Mouse (Mus musculus) liver, postnatal 0 days (tissue): ENCODE data around the gene Orc6. TPM values are rescaled to one million over a fixed set of nuclear protein-coding genes. Genes with fewer than 3 reads are reported as not detected.
A peak's percentile ranks its signal among the peaks of the same experiment; 100 is the strongest.

ENCODE experiments used
- ATAC-seq: fragments of 200-750 bp; cut with Nextera tagmentation; 2 replicates; pipeline ENCODE4 v1.8.0; 2017; ENCODE audit warnings: mild to moderate bottlenecking, moderate library complexity
- DNase-seq: peaks from one replicate; pipeline ENCODE4 v3.0.0-alpha.2; 2016
- H3K27ac ChIP-seq: fragments of 300-500 bp; sonication (generic); 2 replicates; pipeline ENCODE4 v1.5.1; 2014; ENCODE audit warnings: antibody characterized with exemption, moderate library complexity, mild to moderate bottlenecking, low read depth
- H3K27me3 ChIP-seq: fragments of 300-500 bp; sonication (generic); 2 replicates; pipeline ENCODE4 v1.6.1; 2014; ENCODE audit warnings: low read length, control low read depth, mixed read lengths; ENCODE audit not compliant: insufficient read depth
- H3K36me3 ChIP-seq: fragments of 300-500 bp; sonication (generic); replicated peaks from 2 replicates; pipeline ENCODE4 v1.6.1; 2014; ENCODE audit warnings: mild to moderate bottlenecking, control low read depth, low read length, moderate library complexity, mixed read lengths; ENCODE audit not compliant: insufficient read depth
- H3K4me1 ChIP-seq: fragments of 300-500 bp; sonication (generic); 2 replicates; pipeline ENCODE4 v1.6.1; 2014; ENCODE audit warnings: antibody characterized with exemption, mild to moderate bottlenecking, control low read depth; ENCODE audit not compliant: insufficient read depth
- H3K4me2 ChIP-seq: fragments of 300-500 bp; sonication (generic); 2 replicates; pipeline ENCODE4 v1.6.1; 2014; ENCODE audit warnings: low read depth, mild to moderate bottlenecking, low read length, moderate library complexity, mixed read lengths
- H3K4me3 ChIP-seq: fragments of 300-500 bp; sonication (generic); 2 replicates; pipeline ENCODE4 v1.5.1; 2014; ENCODE audit warnings: low read depth, low read length
- H3K9ac ChIP-seq: fragments of 300-500 bp; sonication (generic); replicated peaks from 2 replicates; pipeline ENCODE4 v1.6.1; 2014; ENCODE audit warnings: mild to moderate bottlenecking, moderate library complexity
- H3K9me3 ChIP-seq: fragments of 300-500 bp; sonication (generic); 2 replicates; pipeline ENCODE4 v1.6.1; 2016; ENCODE audit warnings: mild to moderate bottlenecking, control low read depth, low read length, mixed read lengths
- CTCF ChIP-seq: sonication (generic); IDR thresholded peaks from 2 replicates; pipeline ENCODE4 v1.5.1; 2016; ENCODE audit warnings: antibody characterized with exemption, low read depth
- EP300 ChIP-seq: IDR thresholded peaks from 2 replicates; pipeline ENCODE4 v1.6.1; 2016; ENCODE audit warnings: antibody characterized with exemption, low read depth, mild to moderate bottlenecking
- WGBS: fragments of 180-500 bp; shearing (Covaris S2); extraction: QIAGEN DNeasy Blood & Tissue Kit; methylation state at CpG from one replicate; pipeline ENCODE4 v1.1.7; 2014; ENCODE audit not compliant: insufficient replicate concordance; 5-methylcytosine and 5-hydroxymethylcytosine counted together
- polyA plus RNA-seq: library from polyadenylated mRNA; unstranded; fragments of >200 nt; fragmentation: Nextera tagmentation; extraction: Ambion mirVana; gene quantifications from 2 replicates; pipeline ENCODE4 v1.2.1, GENCODE M21; 2015

The Orc6 gene
- polyA plus RNA-seq, 1 experiment from 2014 or later, result 46.3 TPM

GRCm38 (mm10) chr8:85308564-85308963 is 9.1 kb downstream of the Orc6 start:
- Histone ChIP-seq H3K36me3 (peaks cover 46% of the 10 kb centered on the region), H3K4me2 (no peak overlapping the region), H3K27ac (no peak overlapping the region), H3K9me3 (no peaks in the 10 kb centered on the region), H3K27me3 (no peaks in the 10 kb centered on the region), H3K9ac (no peak overlapping the region), H3K4me1 (no peaks in the 10 kb centered on the region), H3K4me3 (no peak overlapping the region)
- 91% methylated on average over 2 of the region's 2 CpGs for WGBS
- DNase-seq (no peak), ATAC-seq (no peak)
- TF ChIP-seq EP300 (no peak), CTCF (no peak)

- Histone ChIP-seq H3K27ac (no peak overlapping the region), H3K9me3 (no peaks in the 10 kb centered on the region), H3K27me3 (no peaks in the 10 kb centered on the region), H3K4me1 (no peaks in the 10 kb centered on the region), H3K9ac (no peak overlapping the region), H3K36me3 (peaks cover 20% of the 10 kb centered on the region), H3K4me3 (no peak overlapping the region), H3K4me2 (no peak overlapping the region)
- no peak for DNase-seq
- peak; percentile 50; the same call in 1 of the 2 replicates for ATAC-seq
- TF ChIP-seq CTCF, result peak; percentile 81
- TF ChIP-seq EP300, result no peak
These were observed 12.3 kb downstream of the Orc6 start for GRCm38 (mm10) chr8:85311743-85312142.

GRCm38 (mm10) chr8:85313036-85313435 is 13.6 kb downstream of the Orc6 start:
- Histone ChIP-seq H3K9ac (no peak overlapping the region), H3K4me2 (no peak overlapping the region), H3K4me1 (0 out of 2 replicates have a peak, but pooled peaks cover under 1% of the 10 kb centered on the region), H3K27ac (no peak overlapping the region), H3K27me3 (no peaks in the 10 kb centered on the region), H3K36me3 (peaks cover 8% of the 10 kb centered on the region), H3K9me3 (no peaks in the 10 kb centered on the region), H3K4me3 (no peak overlapping the region)
- TF ChIP-seq CTCF, result no peak
- TF ChIP-seq EP300, result no peak
- WGBS, result 49% methylated on average over 3 of the region's 3 CpGs
- ATAC-seq, result no peak
- DNase-seq, result no peak

GRCm38 (mm10) chr8:85318534-85318933 is 19.1 kb downstream of the Orc6 start:
- Histone ChIP-seq H3K4me1 (0 out of 2 replicates have a peak, but pooled peaks cover 4% of the 10 kb centered on the region), H3K27me3 (no peaks in the 10 kb centered on the region), H3K27ac (peak overlapping the region; percentile 83), H3K36me3 (no peaks in the 10 kb centered on the region), H3K4me2 (peak overlapping the region; percentile 59), H3K9ac (no peak overlapping the region; the same call in 1 of the 2 replicates), H3K4me3 (0 out of 2 replicates have a peak overlapping the region, but pooled peaks have one; percentile 19), H3K9me3 (0 out of 2 replicates have a peak, but pooled peaks cover 2% of the 10 kb centered on the region)
- TF ChIP-seq EP300 (peak; percentile 94), CTCF (no peak)
- DNase-seq (peak; percentile 33), ATAC-seq (peak; percentile 99)
- 56% methylated on average over 4 of the region's 4 CpGs for WGBS

- TF ChIP-seq EP300, result no peak
- no peak for TF ChIP-seq CTCF
- H3K27me3 ChIP-seq, result no peaks in the 10 kb centered on the region
- WGBS, result 87% methylated on average over 15 of the region's 15 CpGs
- ATAC-seq, result no peak
- no peak overlapping the region for H3K4me3 ChIP-seq
- 0 out of 2 replicates have a peak, but pooled peaks cover 4% of the 10 kb centered on the region for H3K4me1 ChIP-seq
- H3K9ac ChIP-seq, result no peak overlapping the region
- DNase-seq, result no peak
- H3K9me3 ChIP-seq, result 0 out of 2 replicates have a peak, but pooled peaks cover 2% of the 10 kb centered on the region
- H3K27ac ChIP-seq, result no peak overlapping the region
- H3K36me3 ChIP-seq, result peaks cover 8% of the 10 kb centered on the region; the same call in 1 of the 2 replicates
- H3K4me2 ChIP-seq, result no peak overlapping the region
These were observed 22.5 kb downstream of the Orc6 start for GRCm38 (mm10) chr8:85321981-85322380.

- no peak for ATAC-seq
- Histone ChIP-seq H3K4me1 (0 out of 2 replicates have a peak, but pooled peaks cover 3% of the 10 kb centered on the region), H3K27me3 (no peaks in the 10 kb centered on the region), H3K9me3 (0 out of 2 replicates have a peak, but pooled peaks cover 2% of the 10 kb centered on the region), H3K36me3 (peaks cover 8% of the 10 kb centered on the region; the same call in 1 of the 2 replicates), H3K27ac (no peak overlapping the region), H3K4me3 (no peak overlapping the region), H3K9ac (no peak overlapping the region), H3K4me2 (no peak overlapping the region)
- no peak for TF ChIP-seq EP300
- TF ChIP-seq CTCF, result no peak
- DNase-seq, result no peak
- WGBS, result 68% methylated on average over 3 of the region's 3 CpGs
These were observed 23.7 kb downstream of the Orc6 start for GRCm38 (mm10) chr8:85323084-85323483.
